Mouse (Mus musculus): Measurements from ENCODE around the gene Macrod1. TPM values are rescaled to one million over a fixed set of nuclear protein-coding genes. Genes with fewer than 3 reads are reported as not detected.

The Macrod1 gene
- total RNA-seq, 2 experiments from 2014 or later: 240 to 280 TPM

GRCm38 (mm10) chr19:7183419-7183818 lies 126.8 kb downstream of the Macrod1 start:
- intact Hi-C loops (cut with DNase I): no loop called here
- no peak for DNase-seq

GRCm38 (mm10) chr19:7185059-7185458 lies 128.4 kb downstream of the Macrod1 start:
- no peak for DNase-seq

GRCm38 (mm10) chr19:7185715-7186291 lies 129.2 kb downstream of the Macrod1 start:
- DNase-seq: no peak
- intact Hi-C loops (cut with DNase I): no loop called here

More at GRCm38 (mm10) chr19:7185059-7185458, 128.4 kb downstream of the Macrod1 start:
- intact Hi-C loops (cut with DNase I): no loop called here

- no peak for DNase-seq
- intact Hi-C loops (cut with DNase I): no loop called here
These were observed 130.5 kb downstream of the Macrod1 start for GRCm38 (mm10) chr19:7187157-7187556.

GRCm38 (mm10) chr19:7189026-7189425 lies 132.4 kb downstream of the Macrod1 start:
- intact Hi-C loops (cut with DNase I): no loop called here
- no peak for DNase-seq

GRCm38 (mm10) chr19:7190986-7191385 lies 134.4 kb downstream of the Macrod1 start:
- intact Hi-C loops (cut with DNase I): no loop called here
- no peak for DNase-seq

- intact Hi-C loops (cut with DNase I): no loop called here
These were observed 135.0 kb downstream of the Macrod1 start for GRCm38 (mm10) chr19:7191639-7192038.

GRCm38 (mm10) chr19:7192561-7192967 lies 136.0 kb downstream of the Macrod1 start:
- intact Hi-C loops (cut with DNase I): no loop called here
- no peak for DNase-seq

More at GRCm38 (mm10) chr19:7191639-7192038, 135.0 kb downstream of the Macrod1 start:
- no peak for DNase-seq

GRCm38 (mm10) chr19:7195900-7196728 lies 139.5 kb downstream of the Macrod1 start:
- intact Hi-C loops (cut with DNase I): no loop called here
- peak; percentile 42 to 67 for DNase-seq

- no peak for DNase-seq
- intact Hi-C loops (cut with DNase I): loop anchor here (1.0 kb wide), 1 partner anchor 130 kb away; no protein-coding TSS in a partner anchor
These were observed 140.2 kb downstream of the Macrod1 start for GRCm38 (mm10) chr19:7196741-7197270.

GRCm38 (mm10) chr19:7197445-7197844 lies 140.8 kb downstream of the Macrod1 start:
- no peak for DNase-seq
- intact Hi-C loops (cut with DNase I): loop anchor here (1.0 kb wide), 1 partner anchor 130 kb away; no protein-coding TSS in a partner anchor

- no peak for DNase-seq
- intact Hi-C loops (cut with DNase I): no loop called here
These were observed 142.5 kb downstream of the Macrod1 start for GRCm38 (mm10) chr19:7199089-7199488.

- no peak for DNase-seq
- intact Hi-C loops (cut with DNase I): no loop called here
These were observed 143.8 kb downstream of the Macrod1 start for GRCm38 (mm10) chr19:7200427-7200826.

- intact Hi-C loops (cut with DNase I): no loop called here
- DNase-seq: no peak
These were observed 148.3 kb downstream of the Macrod1 start for GRCm38 (mm10) chr19:7204898-7205297.

- no peak for DNase-seq
These were observed 148.7 kb downstream of the Macrod1 start for GRCm38 (mm10) chr19:7205326-7205725.

GRCm38 (mm10) chr19:7205753-7206736 lies 149.4 kb downstream of the Macrod1 start, which contains the start of gene Otub1:
Gene Otub1 (minus strand): TSS chr19:7206316.
- intact Hi-C loops (cut with DNase I): no loop called here

More at GRCm38 (mm10) chr19:7205326-7205725, 148.7 kb downstream of the Macrod1 start:
- intact Hi-C loops (cut with DNase I): no loop called here

GRCm38 (mm10) chr19:7209907-7210646 lies 153.5 kb downstream of the Macrod1 start:
- intact Hi-C loops (cut with DNase I): no loop called here
- no peak for DNase-seq

More at GRCm38 (mm10) chr19:7205753-7206736, 149.4 kb downstream of the Macrod1 start, which contains the start of gene Otub1:
- peak; percentile 87 to 89 for DNase-seq

- no peak for DNase-seq
- intact Hi-C loops (cut with DNase I): no loop called here
These were observed 155.6 kb downstream of the Macrod1 start for GRCm38 (mm10) chr19:7212216-7212615.

GRCm38 (mm10) chr19:7213010-7213409 lies 156.4 kb downstream of the Macrod1 start:
- intact Hi-C loops (cut with DNase I): no loop called here
- no peak for DNase-seq
